Mouse (Mus musculus): ENCODE measurements around the gene Pla2g4c. TPM values are rescaled to one million over a fixed set of nuclear protein-coding genes. Genes with fewer than 3 reads are reported as not detected.
"Not testable (repeated sequence)": the region's sequence is repeated elsewhere in the genome, so short reads cannot be mapped to it uniquely, and the experiment has no call there.

Pla2g4c gene
- 0.95 and 1.1 TPM in 2 replicates for polyA plus RNA-seq (2015; fragmentation: Nextera tagmentation; extraction: Ambion mirVana)

DNA sequence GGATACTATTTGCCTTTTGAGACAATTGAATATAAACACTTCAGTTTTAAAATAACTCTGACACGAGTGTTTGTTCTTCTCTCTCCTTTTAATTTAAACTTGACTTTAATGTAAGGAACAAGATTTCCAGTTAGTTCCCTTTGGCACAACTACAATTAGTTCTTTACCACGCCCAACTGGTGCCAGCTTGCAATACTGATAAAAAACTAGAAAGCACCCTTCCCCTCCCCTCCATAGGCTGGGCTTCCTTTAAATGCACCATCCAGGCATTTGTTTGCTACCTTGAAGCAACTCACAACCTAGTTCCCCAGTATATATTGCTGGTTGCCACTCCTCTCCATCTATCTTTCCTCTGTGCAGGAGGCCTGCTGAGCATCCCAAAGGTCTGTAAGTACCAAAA is at the start of gene Pla2g4c:
Gene Pla2g4c, plus strand, starts transcription at position 340 of the 400 bp plus-strand sequence.
- Histone ChIP-seq H3K27ac (no peak within 1 kb of the TSS), H3K4me2 (no peak within 1 kb of the TSS), H3K9ac (no peak within 1 kb of the TSS), H3K27me3 (replicated peaks) (no peaks in the 10 kb centered on the region), H3K4me3 (replicated peaks) (no peak within 1 kb of the TSS), H3K36me3 (no peaks in the 10 kb centered on the region), H3K9me3 (no peaks in the 10 kb centered on the region), H3K4me1 (no peaks in the 10 kb centered on the region)
- WGBS: 77% methylated on average over 2 of the region's 2 CpGs
- no peak for ATAC-seq (ENCODE audit: insufficient read depth, low FRiP score, low read depth)

DNA sequence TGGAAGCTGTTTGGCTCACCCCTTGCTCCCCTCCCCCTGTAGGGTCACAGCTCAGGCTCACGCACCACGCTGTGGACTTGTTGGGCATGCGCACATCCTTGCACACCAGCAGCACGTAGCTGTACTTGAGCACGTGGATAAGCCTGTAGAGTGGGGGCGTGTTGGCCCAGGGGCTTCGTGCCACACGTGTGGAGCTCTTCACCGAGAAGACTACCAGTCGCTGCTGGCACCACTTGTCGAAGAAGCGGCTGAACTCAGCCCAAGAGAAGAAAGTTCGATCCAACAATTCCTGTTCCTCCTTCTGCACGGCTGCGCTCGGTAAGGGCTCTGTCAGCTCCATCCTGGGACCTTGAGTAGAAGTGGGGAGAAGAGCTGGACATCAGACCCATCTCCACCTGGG is 47.4 kb upstream of the Pla2g4c start, which contains the start of gene Lig1:
Gene Lig1, plus strand, starts transcription at position 203 of the 400 bp plus-strand sequence.
- WGBS: 96% methylated on average over 16 of the region's 16 CpGs
- 0 out of 2 replicates have a peak, but pooled peaks cover 7% of the 10 kb centered on the region for H3K36me3 ChIP-seq
- H3K27ac ChIP-seq: peak within 1 kb of the TSS; percentile 90
- no peaks in the 10 kb centered on the region for H3K27me3 ChIP-seq (replicated peaks)
- peaks cover 7% of the 10 kb centered on the region; the same call in 1 of the 2 replicates for H3K4me1 ChIP-seq
- no peaks in the 10 kb centered on the region for H3K9me3 ChIP-seq
- peak within 1 kb of the TSS; percentile 73 for H3K4me2 ChIP-seq
- peak within 1 kb of the TSS; percentile 77 for H3K4me3 ChIP-seq (replicated peaks)
- no peak for ATAC-seq (ENCODE audit: insufficient read depth, low FRiP score, low read depth)
- H3K9ac ChIP-seq: peak within 1 kb of the TSS; percentile 74

DNA sequence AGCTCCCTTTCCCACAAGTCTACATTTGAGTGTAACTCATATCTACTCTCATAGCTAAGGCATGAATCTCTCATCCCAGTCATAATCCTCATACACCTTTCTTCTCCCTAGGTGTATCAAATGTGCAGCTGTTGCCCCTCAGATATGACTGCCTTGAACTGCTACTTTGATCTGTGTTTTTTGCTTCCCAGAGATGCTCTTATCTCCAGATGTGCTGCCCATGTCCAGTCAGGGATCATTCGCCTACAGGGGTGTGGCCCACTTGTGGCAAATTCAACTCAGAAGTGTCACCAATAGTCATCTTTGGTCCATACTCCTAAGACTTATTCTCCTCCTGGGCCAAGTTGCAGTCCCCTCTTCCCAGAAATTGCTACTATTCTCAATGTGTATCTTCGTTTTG is 46.6 kb upstream of the Pla2g4c start:
- WGBS: 22% methylated on average over 2 of the region's 2 CpGs
- 0 out of 2 replicates have a peak, but pooled peaks cover 7% of the 10 kb centered on the region for H3K36me3 ChIP-seq
- no peaks in the 10 kb centered on the region for H3K27me3 ChIP-seq (replicated peaks)
- peak overlapping the region; percentile 74 for H3K9ac ChIP-seq
- peaks cover 7% of the 10 kb centered on the region; the same call in 1 of the 2 replicates for H3K4me1 ChIP-seq
- no peaks in the 10 kb centered on the region for H3K9me3 ChIP-seq
- ATAC-seq (ENCODE audit: insufficient read depth, low FRiP score, low read depth): no peak
- H3K27ac ChIP-seq: no peak overlapping the region
- peak overlapping the region; percentile 73 for H3K4me2 ChIP-seq
- peak overlapping the region; percentile 77 for H3K4me3 ChIP-seq (replicated peaks)

DNA sequence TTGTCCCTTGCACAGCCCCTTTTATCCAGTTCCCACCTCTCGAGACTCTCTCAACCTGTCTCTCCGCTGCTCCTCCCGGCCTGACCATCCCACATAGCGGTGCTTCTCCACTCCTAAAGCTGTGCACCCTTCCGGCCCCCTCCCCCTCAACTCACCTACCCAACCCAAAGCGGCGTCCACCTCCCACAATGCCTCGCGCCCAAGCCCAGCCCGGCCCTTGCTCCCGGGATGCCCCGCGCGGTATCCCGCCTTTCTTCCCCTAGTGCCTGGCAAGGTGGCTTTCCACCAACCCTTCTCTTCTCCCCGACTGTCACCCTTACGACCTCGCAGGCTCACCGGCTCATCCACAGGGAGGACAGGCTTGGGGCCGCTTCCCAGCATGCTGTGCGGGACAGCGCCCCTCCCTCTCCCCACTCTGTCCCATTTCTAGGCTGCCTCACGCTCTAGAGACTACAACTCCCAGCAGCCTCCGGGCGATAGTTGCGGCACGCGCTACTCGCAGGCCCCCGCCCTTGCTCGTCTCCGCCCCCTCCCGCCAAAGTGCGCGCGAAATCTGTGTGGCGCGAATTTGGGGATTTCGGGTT is 46.1 kb upstream of the Pla2g4c start, which contains the start of gene Zswim9:
Gene Zswim9, minus strand, starts transcription at position 414 of the 584 bp plus-strand sequence.
- H3K36me3 ChIP-seq: 0 out of 2 replicates have a peak, but pooled peaks cover 7% of the 10 kb centered on the region
- ATAC-seq (ENCODE audit: insufficient read depth, low FRiP score, low read depth): peak; percentile 97
- H3K9me3 ChIP-seq: no peaks in the 10 kb centered on the region
- peaks cover 7% of the 10 kb centered on the region; the same call in 1 of the 2 replicates for H3K4me1 ChIP-seq
- H3K27me3 ChIP-seq (replicated peaks): no peaks in the 10 kb centered on the region
- H3K4me2 ChIP-seq: peak within 1 kb of the TSS; percentile 73
- peak within 1 kb of the TSS; percentile 77 for H3K4me3 ChIP-seq (replicated peaks)
- H3K9ac ChIP-seq: peak within 1 kb of the TSS; percentile 74
- H3K27ac ChIP-seq: peak within 1 kb of the TSS; percentile 90
- under 1% methylated on average over 39 of the region's 39 CpGs for WGBS

DNA sequence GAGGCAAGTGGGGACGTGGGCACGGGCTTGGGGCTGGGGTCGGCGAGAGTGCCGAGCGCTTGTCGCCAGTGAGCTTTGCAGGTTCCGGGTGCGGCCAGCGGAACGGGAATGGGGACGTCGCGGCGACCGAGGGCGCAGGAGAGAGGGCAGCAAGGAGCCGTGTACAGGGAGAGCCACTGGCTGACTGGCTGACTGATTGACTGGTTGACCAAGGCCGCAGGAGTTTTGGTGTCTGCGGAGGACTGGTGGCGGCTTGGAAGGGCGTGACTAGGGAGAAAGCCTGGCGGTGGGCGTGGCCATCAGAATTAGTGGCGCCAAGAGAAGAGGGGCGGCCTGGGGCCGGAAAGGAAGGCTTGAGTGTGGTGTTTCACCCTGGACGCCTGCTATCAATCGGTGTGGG is 45.5 kb upstream of the Pla2g4c start:
- peak overlapping the region; percentile 73 for H3K4me2 ChIP-seq
- not testable (repeated sequence) for H3K36me3 ChIP-seq; H3K4me1 ChIP-seq; H3K9ac ChIP-seq; H3K9me3 ChIP-seq; H3K27me3 ChIP-seq (replicated peaks)
- H3K4me3 ChIP-seq (replicated peaks): peak overlapping the region; percentile 77
- peak overlapping the region; percentile 90; the same call in 1 of the 2 replicates for H3K27ac ChIP-seq
- WGBS: 2% methylated on average over 15 of the region's 29 CpGs
- ATAC-seq (ENCODE audit: insufficient read depth, low FRiP score, low read depth): peak; percentile 73

DNA sequence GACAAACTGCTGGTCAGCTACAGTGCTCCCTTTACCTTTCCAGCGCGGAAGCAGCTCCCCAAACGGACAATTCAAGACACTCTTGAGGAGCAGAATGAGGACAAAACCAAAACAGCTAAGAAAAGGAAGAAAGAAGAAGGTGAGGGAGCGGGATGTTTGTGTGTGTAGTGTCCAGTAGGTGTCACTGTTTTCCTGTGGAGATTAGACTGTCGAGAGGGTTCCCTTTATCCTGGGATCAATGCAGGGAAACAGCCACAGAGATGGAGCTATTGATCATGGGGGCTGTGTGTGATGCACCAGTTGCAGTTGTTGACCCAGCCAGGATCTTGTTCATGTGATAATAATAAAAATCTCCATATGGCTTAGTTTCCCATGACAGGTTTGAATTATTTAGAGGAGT is 35.8 kb upstream of the Pla2g4c start:
- H3K36me3 ChIP-seq: peaks cover 26% of the 10 kb centered on the region
- 48% methylated on average over 5 of the region's 5 CpGs for WGBS

DNA sequence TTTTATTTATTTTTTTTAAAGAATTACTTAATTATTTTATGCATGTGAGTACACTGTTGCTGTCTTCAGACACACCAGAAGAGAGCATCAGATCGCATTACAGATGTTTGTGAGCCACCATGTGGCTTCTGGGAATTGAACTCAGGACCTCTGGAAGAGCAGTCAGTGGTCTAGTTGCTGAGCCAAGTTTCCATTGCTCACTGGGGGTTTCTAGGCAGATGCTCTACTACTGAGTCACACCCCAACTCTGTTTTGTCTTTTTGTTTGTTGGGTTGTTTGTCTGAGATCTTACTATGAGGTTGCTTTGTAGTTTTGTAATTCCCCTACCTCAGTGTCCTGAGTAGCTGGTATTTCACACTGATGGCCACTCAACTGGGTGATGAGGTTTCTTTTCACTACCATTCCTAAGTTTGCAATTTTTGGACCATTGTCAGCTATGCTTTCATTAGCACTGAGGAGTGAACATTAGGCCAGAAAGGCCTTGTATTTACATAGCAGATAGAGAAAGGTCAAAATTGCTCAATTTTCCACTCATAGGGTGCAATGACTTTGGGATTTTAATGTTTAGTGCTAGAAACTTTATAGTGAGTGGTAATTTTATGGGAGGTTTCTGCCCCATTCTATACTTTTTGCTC is 34.3 kb upstream of the Pla2g4c start:
- Histone ChIP-seq H3K4me1 (no peaks in the 10 kb centered on the region), H3K36me3 (peaks cover 25% of the 10 kb centered on the region), H3K27me3 (replicated peaks) (no peaks in the 10 kb centered on the region), H3K9ac (no peak overlapping the region), H3K4me3 (replicated peaks) (no peak overlapping the region), H3K27ac (no peak overlapping the region), H3K4me2 (no peak overlapping the region), H3K9me3 (no peaks in the 10 kb centered on the region)
- 79% methylated on average over 1 of the region's 1 CpGs for WGBS
- ATAC-seq (ENCODE audit: insufficient read depth, low FRiP score, low read depth): no peak

More for the DNA sequence above, 35.8 kb upstream of the Pla2g4c start:
- H3K4me1 ChIP-seq: no peaks in the 10 kb centered on the region
- H3K27me3 ChIP-seq (replicated peaks): no peaks in the 10 kb centered on the region
- H3K27ac ChIP-seq: no peak overlapping the region
- no peak overlapping the region for H3K9ac ChIP-seq
- no peak; the same call in 1 of the 2 replicates for ATAC-seq (ENCODE audit: insufficient read depth, low FRiP score, low read depth)
- H3K9me3 ChIP-seq: no peaks in the 10 kb centered on the region
- H3K4me2 ChIP-seq: no peak overlapping the region
- no peak overlapping the region for H3K4me3 ChIP-seq (replicated peaks)

DNA sequence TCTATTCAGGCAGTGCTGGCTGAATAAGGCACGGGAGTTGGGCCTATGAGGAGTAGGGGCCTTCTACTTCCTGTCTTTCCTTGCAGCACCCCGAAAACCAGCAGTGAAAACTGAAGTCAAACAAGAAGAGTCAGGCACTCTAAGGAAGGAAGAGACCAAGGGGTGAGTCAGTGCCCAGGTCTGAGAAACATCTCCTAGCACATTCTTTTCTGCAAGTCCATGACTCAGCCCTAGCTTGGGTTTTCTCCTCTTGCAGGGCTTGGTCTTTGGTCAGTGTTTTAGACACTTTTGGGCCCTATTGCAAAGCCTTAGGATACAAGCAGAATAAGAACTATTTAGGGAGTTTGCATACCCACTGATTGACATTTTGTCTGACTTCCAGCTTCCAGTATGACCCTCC is 33.1 kb upstream of the Pla2g4c start:
- H3K4me2 ChIP-seq: no peak overlapping the region
- no peak overlapping the region for H3K27ac ChIP-seq
- no peaks in the 10 kb centered on the region for H3K27me3 ChIP-seq (replicated peaks)
- no peak overlapping the region for H3K4me3 ChIP-seq (replicated peaks)
- H3K9ac ChIP-seq: no peak overlapping the region
- ATAC-seq (ENCODE audit: insufficient read depth, low FRiP score, low read depth): no peak
- no peaks in the 10 kb centered on the region for H3K9me3 ChIP-seq
- H3K4me1 ChIP-seq: no peaks in the 10 kb centered on the region
- peaks cover 33% of the 10 kb centered on the region for H3K36me3 ChIP-seq
- 88% methylated on average over 2 of the region's 2 CpGs for WGBS

DNA sequence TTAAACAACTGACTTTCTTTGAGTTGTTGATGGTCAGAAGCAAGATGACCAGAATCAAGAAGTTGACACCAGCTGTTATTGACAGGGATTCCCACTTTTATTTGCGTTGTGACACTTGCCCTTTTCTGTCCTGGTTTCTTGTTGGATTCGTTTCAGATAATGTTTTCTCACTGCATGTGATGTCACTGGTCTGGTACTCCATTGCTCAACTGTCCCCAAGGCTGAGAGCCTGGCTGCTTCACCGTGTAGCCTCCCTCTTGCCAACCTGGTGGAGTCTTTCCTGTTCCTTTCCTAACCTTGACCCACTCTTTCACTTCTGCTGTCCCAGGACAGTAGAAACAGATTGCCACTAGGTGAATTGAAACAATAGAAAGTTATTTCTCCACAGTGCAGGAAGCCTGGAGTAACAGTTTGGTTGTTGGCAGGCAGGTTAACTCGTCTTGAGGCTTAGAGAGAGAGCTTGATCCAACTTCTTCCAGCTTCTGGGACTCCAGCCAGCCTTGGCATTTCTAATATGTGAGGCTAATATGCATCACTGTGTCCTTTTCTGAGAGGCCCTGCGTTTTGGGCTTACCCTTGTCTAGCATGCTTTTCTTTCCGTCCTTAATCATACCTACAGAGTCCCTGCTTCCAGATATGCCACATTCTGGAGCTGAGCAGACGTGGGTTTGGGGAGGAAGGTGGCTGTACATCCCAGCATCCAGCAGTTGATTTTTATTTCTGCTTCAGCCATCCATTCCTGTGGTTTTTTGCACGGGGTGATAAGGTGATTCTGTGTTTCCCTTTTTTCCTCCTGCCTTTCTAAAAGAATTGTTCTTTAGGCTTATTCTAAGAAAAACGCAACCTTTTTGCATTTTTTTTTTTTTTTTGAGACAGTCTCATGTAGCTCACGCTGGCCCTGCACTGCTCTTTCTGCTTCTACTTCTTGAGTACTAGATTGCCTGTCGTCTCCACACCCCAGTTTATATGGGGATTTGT is 30.3 kb upstream of the Pla2g4c start:
- no peaks in the 10 kb centered on the region for H3K4me1 ChIP-seq
- H3K27me3 ChIP-seq (replicated peaks): no peaks in the 10 kb centered on the region
- H3K9me3 ChIP-seq: no peaks in the 10 kb centered on the region
- H3K36me3 ChIP-seq: peaks cover 41% of the 10 kb centered on the region
- H3K4me3 ChIP-seq (replicated peaks): no peak overlapping the region
- no peak for ATAC-seq (ENCODE audit: insufficient read depth, low FRiP score, low read depth)
- H3K4me2 ChIP-seq: no peak overlapping the region
- WGBS: 80% methylated on average over 11 of the region's 11 CpGs
- no peak overlapping the region for H3K27ac ChIP-seq
- no peak overlapping the region for H3K9ac ChIP-seq

DNA sequence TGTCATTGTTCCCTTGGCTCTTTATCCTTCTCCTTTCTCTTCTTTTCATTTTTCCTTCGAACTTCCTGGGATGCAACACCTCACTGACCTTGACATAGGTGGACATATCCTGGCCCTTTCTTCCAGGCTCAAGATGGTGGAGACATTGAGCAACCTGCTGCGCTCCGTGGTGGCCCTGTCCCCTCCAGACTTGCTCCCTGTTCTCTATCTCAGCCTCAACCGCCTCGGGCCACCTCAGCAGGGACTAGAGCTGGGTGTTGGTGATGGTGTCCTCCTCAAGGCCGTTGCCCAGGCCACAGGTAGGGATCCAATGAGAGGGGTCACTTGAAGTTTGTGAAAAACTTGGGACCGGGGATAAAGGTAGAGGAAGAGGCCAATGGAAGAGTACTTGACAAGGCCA is 29.2 kb upstream of the Pla2g4c start:
- Histone ChIP-seq H3K9ac (no peak overlapping the region), H3K27ac (no peak overlapping the region), H3K9me3 (no peaks in the 10 kb centered on the region), H3K4me2 (no peak overlapping the region), H3K27me3 (replicated peaks) (no peaks in the 10 kb centered on the region), H3K4me1 (no peaks in the 10 kb centered on the region), H3K36me3 (peaks cover 52% of the 10 kb centered on the region), H3K4me3 (replicated peaks) (no peak overlapping the region)
- WGBS: 91% methylated on average over 7 of the region's 7 CpGs
- ATAC-seq (ENCODE audit: insufficient read depth, low FRiP score, low read depth): no peak

DNA sequence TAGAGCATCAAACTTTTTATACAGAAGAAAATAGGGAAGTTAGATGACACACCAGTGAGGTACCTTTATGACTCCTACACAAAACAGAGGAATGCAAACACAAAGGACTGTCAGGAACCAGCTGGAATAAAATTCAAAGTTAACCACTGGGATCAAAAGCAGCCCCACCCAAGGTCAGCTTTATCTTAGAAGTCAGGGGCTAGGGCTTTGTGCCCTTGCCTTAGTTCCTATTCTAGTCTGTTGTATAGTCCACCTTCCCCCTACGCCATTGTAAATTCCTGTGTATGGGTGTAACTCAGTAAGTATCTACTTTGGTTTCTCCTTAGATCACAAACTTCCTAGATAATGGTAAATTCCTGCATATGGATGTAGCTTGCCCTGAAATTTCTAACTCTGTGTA is 26.8 kb upstream of the Pla2g4c start:
- Histone ChIP-seq H3K4me2 (no peak overlapping the region), H3K27ac (no peak overlapping the region), H3K4me3 (replicated peaks) (no peak overlapping the region), H3K9me3 (no peaks in the 10 kb centered on the region), H3K4me1 (no peaks in the 10 kb centered on the region), H3K27me3 (replicated peaks) (no peaks in the 10 kb centered on the region), H3K36me3 (peaks cover 50% of the 10 kb centered on the region), H3K9ac (no peak overlapping the region)
- WGBS: 62% methylated on average over 1 of the region's 1 CpGs
- ATAC-seq (ENCODE audit: insufficient read depth, low FRiP score, low read depth): no peak

Data from stomach, embryonic 15.5 days (tissue).